Mouse (Mus musculus): ENCODE measurements around the gene Srsf10. TPM values are rescaled to one million over a fixed set of nuclear protein-coding genes. Genes with fewer than 3 reads are reported as not detected.

Gene Srsf10
- total RNA-seq, 2 experiments from 2014 or later, result 83.8 to 87.8 TPM

GRCm38 (mm10) chr4:135854630-135855029 is 917 bp upstream of the Srsf10 start:
- no peak for DNase-seq (ENCODE audit: low spot score in 2 of 2)

- no peak for DNase-seq (ENCODE audit: low spot score in 2 of 2)
These were observed 467 bp upstream of the Srsf10 start for GRCm38 (mm10) chr4:135855080-135855479.

- DNase-seq (ENCODE audit: low spot score in 2 of 2), result peak in 1 of 2 experiments; percentile 56
These were observed 910 bp downstream of the Srsf10 start for GRCm38 (mm10) chr4:135856223-135857091.

GRCm38 (mm10) chr4:135857597-135858186 is 2.1 kb downstream of the Srsf10 start:
- DNase-seq (ENCODE audit: low spot score in 2 of 2), result no peak

GRCm38 (mm10) chr4:135868996-135869395 is 13.4 kb downstream of the Srsf10 start:
- DNase-seq (ENCODE audit: low spot score in 2 of 2), result no peak

- DNase-seq (ENCODE audit: low spot score in 2 of 2), result no peak
These were observed 14.9 kb downstream of the Srsf10 start for GRCm38 (mm10) chr4:135870227-135871023.

GRCm38 (mm10) chr4:135872015-135872414 is 16.5 kb downstream of the Srsf10 start:
- DNase-seq (ENCODE audit: low spot score in 2 of 2), result no peak

- peak in 1 of 2 experiments; percentile 35 for DNase-seq (ENCODE audit: low spot score in 2 of 2)
These were observed 17.2 kb downstream of the Srsf10 start for GRCm38 (mm10) chr4:135872589-135873391.

GRCm38 (mm10) chr4:135873526-135874202 is 18.1 kb downstream of the Srsf10 start, which contains the start of gene Pnrc2:
Pnrc2 (minus strand) TSS chr4:135873850.
- DNase-seq (ENCODE audit: low spot score in 2 of 2), result peak; percentile 88 to 92

GRCm38 (mm10) chr4:135874564-135875535 is 19.3 kb downstream of the Srsf10 start:
- no peak for DNase-seq (ENCODE audit: low spot score in 2 of 2)

GRCm38 (mm10) chr4:135875546-135875945 is 20.0 kb downstream of the Srsf10 start:
- DNase-seq (ENCODE audit: low spot score in 2 of 2), result no peak

GRCm38 (mm10) chr4:135875991-135876582 is 20.5 kb downstream of the Srsf10 start:
- no peak for DNase-seq (ENCODE audit: low spot score in 2 of 2)

- DNase-seq (ENCODE audit: low spot score in 2 of 2), result peak; percentile 61 to 73
These were observed 21.1 kb downstream of the Srsf10 start for GRCm38 (mm10) chr4:135876583-135877020.

GRCm38 (mm10) chr4:135877742-135878141 is 22.2 kb downstream of the Srsf10 start:
- peak in 1 of 2 experiments; percentile 51 for DNase-seq (ENCODE audit: low spot score in 2 of 2)

GRCm38 (mm10) chr4:135879021-135879420 is 23.5 kb downstream of the Srsf10 start:
- DNase-seq (ENCODE audit: low spot score in 2 of 2), result no peak

- no peak for DNase-seq (ENCODE audit: low spot score in 2 of 2)
These were observed 24.5 kb downstream of the Srsf10 start for GRCm38 (mm10) chr4:135880018-135880417.

- no peak for DNase-seq (ENCODE audit: low spot score in 2 of 2)
These were observed 25.0 kb downstream of the Srsf10 start for GRCm38 (mm10) chr4:135880576-135880975.

GRCm38 (mm10) chr4:135882023-135882422 is 26.5 kb downstream of the Srsf10 start:
- no peak for DNase-seq (ENCODE audit: low spot score in 2 of 2)

Measured in layer of hippocampus, adult 18-20 months (tissue).